ENCODE assay signal across 8 mouse cellular contexts in the genomic region with DNA sequence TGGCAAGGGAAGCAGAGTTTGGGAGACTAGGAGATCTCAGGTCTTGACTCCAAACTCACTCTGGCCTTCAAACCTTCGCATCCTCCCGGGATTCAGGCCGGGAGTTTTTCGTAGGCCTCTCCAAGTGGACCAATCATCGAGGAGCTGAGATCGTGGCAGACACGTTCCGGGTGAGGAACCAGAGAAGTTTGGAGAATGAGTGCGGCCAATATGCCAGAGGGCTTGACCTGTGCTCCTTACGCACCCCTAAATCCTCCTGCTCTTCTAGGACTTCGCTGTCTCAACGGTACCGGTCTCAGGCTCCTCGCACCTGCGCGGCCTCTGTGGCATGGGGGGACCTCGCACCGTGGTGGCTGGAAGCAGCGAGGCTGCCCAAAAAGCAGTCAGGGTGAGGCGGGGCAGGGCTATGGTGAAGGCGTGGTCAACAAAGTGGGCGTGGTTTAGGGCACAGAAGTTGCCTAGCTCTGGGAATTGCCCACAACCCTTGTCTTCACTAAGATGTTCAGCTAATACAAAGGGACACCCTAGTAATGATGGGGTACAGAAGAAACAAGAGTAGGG. TPM values are rescaled to one million over a fixed set of nuclear protein-coding genes. Genes with fewer than 3 reads are reported as not detected.
DNase-seq lines count a peak whose midpoint lies in the region; ATAC-seq and TF ChIP-seq lines count a peak whose summit lies in the region.

No protein-coding gene starts in this region.

- no peak for TF ChIP-seq CTCF in left cerebral cortex, adult 2 months (IDR thresholded peaks at IDR 0.05)

- intact Hi-C loops in left cerebral cortex, adult 2 months (cut with DNase I), result no loop called here
- intact Hi-C loops in left cerebral cortex, postnatal 10 days (cut with DNase I), result no loop called here

- H3K36me3 ChIP-seq in forebrain, embryonic 12.5 days (replicated peaks), result peaks cover 43% of the 10 kb centered on the region
- H3K36me3 ChIP-seq in kidney, embryonic 15.5 days, result peaks cover 56% of the 10 kb centered on the region
- H3K36me3 ChIP-seq in midbrain, embryonic 11.5 days (ENCODE audit: control insufficient read depth, insufficient read depth, low read length), result peaks cover 13% of the 10 kb centered on the region

- H3K9me3 ChIP-seq in forebrain, embryonic 12.5 days, result no peaks in the 10 kb centered on the region
- no peaks in the 10 kb centered on the region for H3K9me3 ChIP-seq in kidney, embryonic 15.5 days (replicated peaks)
- no peaks in the 10 kb centered on the region for H3K9me3 ChIP-seq in midbrain, embryonic 11.5 days (ENCODE audit: control insufficient read depth, low read length)

- H3K27ac ChIP-seq in forebrain, embryonic 12.5 days, result no peak overlapping the region
- no peak overlapping the region for H3K27ac ChIP-seq in kidney, embryonic 15.5 days
- H3K27ac ChIP-seq in midbrain, embryonic 11.5 days (ENCODE audit: low read depth, low read length), result no peak overlapping the region
- no peak overlapping the region for H3K27ac ChIP-seq in left cerebral cortex, adult 2 months

- peak overlapping the region; percentile 91 for H3K4me2 ChIP-seq in forebrain, embryonic 12.5 days
- peak overlapping the region; percentile 74 for H3K4me2 ChIP-seq in kidney, embryonic 15.5 days
- H3K4me2 ChIP-seq in midbrain, embryonic 11.5 days, result peak overlapping the region; percentile 77

- peak overlapping the region; percentile 77 for H3K4me3 ChIP-seq in forebrain, embryonic 12.5 days (replicated peaks)
- peak overlapping the region; percentile 83 for H3K4me3 ChIP-seq in kidney, embryonic 15.5 days (replicated peaks)
- H3K4me3 ChIP-seq in midbrain, embryonic 11.5 days (ENCODE audit: low read depth, low read length), result peak overlapping the region; percentile 84
- no peak overlapping the region for H3K4me3 ChIP-seq in left cerebral cortex, adult 2 months

- H3K4me1 ChIP-seq in forebrain, embryonic 12.5 days, result peaks cover 41% of the 10 kb centered on the region
- peaks cover 57% of the 10 kb centered on the region for H3K4me1 ChIP-seq in kidney, embryonic 15.5 days
- H3K4me1 ChIP-seq in midbrain, embryonic 11.5 days (ENCODE audit: control insufficient read depth, insufficient read depth, low read length), result peaks cover 29% of the 10 kb centered on the region

- H3K9ac ChIP-seq in forebrain, embryonic 12.5 days, result peak overlapping the region; percentile 82
- peak overlapping the region; percentile 86; the same call in 1 of the 2 replicates for H3K9ac ChIP-seq in kidney, embryonic 15.5 days
- peak overlapping the region; percentile 98; the same call in 1 of the 2 replicates for H3K9ac ChIP-seq in midbrain, embryonic 11.5 days (ENCODE audit: low read length)

- H3K27me3 ChIP-seq in forebrain, embryonic 12.5 days, result peaks cover 30% of the 10 kb centered on the region
- H3K27me3 ChIP-seq in kidney, embryonic 15.5 days, result peaks cover 4% of the 10 kb centered on the region; the same call in 1 of the 2 replicates
- H3K27me3 ChIP-seq in midbrain, embryonic 11.5 days (ENCODE audit: control insufficient read depth, insufficient read depth, low read length), result peaks cover 4% of the 10 kb centered on the region; the same call in 1 of the 2 replicates

- DNase-seq in kidney, adult 11 months, result peak; percentile 35
- no peak for DNase-seq in kidney, adult 9 months
- no peak for DNase-seq in midbrain, embryonic 11.5 days (ENCODE audit: low spot score, missing footprints)
- no peak for DNase-seq in ovary, adult 18-20 months (ENCODE audit: low spot score)
- no peak for DNase-seq in left cerebral cortex, adult 2 months (ENCODE audit: extremely low spot score in 1 of 2, low spot score in 2 of 2)
- no peak for DNase-seq in left cerebral cortex, postnatal 10 days (ENCODE audit: extremely low spot score in 1 of 2, low spot score in 2 of 2)

- no peak for ATAC-seq in forebrain, embryonic 12.5 days (ENCODE audit: low FRiP score)
- no peak for ATAC-seq in kidney, embryonic 15.5 days (replicated peaks; ENCODE audit: low FRiP score)
- ATAC-seq in midbrain, embryonic 11.5 days (ENCODE audit: low FRiP score), result no peak

- 64% methylated on average over 22 of the region's 22 CpGs for WGBS in forebrain, embryonic 12.5 days
- WGBS in kidney, embryonic 15.5 days, result 55% methylated on average over 22 of the region's 22 CpGs
- 60% methylated on average over 22 of the region's 22 CpGs for WGBS in midbrain, embryonic 11.5 days

RNA-seq across cellular contexts. Expression of gene Ddah2, which starts 2.0 kb away (rescaled TPM):
- polyA plus RNA-seq in forebrain, embryonic 12.5 days (2016; fragmentation: Nextera tagmentation; extraction: Ambion mirVana), result 513 and 534 TPM in 2 replicates
- 324 and 356 TPM in 2 replicates for polyA plus RNA-seq in kidney, embryonic 15.5 days (2015; fragmentation: Nextera tagmentation; extraction: Ambion mirVana)
- 614 and 653 TPM in 2 replicates for polyA plus RNA-seq in midbrain, embryonic 11.5 days (2014; fragmentation: Nextera tagmentation; extraction: Ambion mirVana)
- 10 to 100 TPM; 10.1 to 11.0 TPM for total RNA-seq in left cerebral cortex, adult 2 months (2021)
- total RNA-seq in left cerebral cortex, postnatal 10 days (2021), result 10 to 100 TPM; 26.3 to 31.1 TPM

RNA-seq across cellular contexts. Expression of gene Ly6g6c, which starts 4.4 kb away (rescaled TPM):
- not detected in 2 replicates for polyA plus RNA-seq in forebrain, embryonic 12.5 days (2016; fragmentation: Nextera tagmentation; extraction: Ambion mirVana)
- polyA plus RNA-seq in kidney, embryonic 15.5 days (2015; fragmentation: Nextera tagmentation; extraction: Ambion mirVana), result 1.6 TPM in 1 of 2 replicates, not detected in the other
- polyA plus RNA-seq in midbrain, embryonic 11.5 days (2014; fragmentation: Nextera tagmentation; extraction: Ambion mirVana), result not detected in 2 replicates
- total RNA-seq in left cerebral cortex, adult 2 months (2021), result not detected
- not detected for total RNA-seq in left cerebral cortex, postnatal 10 days (2021)

RNA-seq across cellular contexts. Expression of gene Mpig6b, which starts 5.2 kb away (rescaled TPM):
- polyA plus RNA-seq in forebrain, embryonic 12.5 days (2016; fragmentation: Nextera tagmentation; extraction: Ambion mirVana), result 0.40 and 0.54 TPM in 2 replicates
- 0.41 and 0.52 TPM in 2 replicates for polyA plus RNA-seq in kidney, embryonic 15.5 days (2015; fragmentation: Nextera tagmentation; extraction: Ambion mirVana)
- 0.76 and 0.89 TPM in 2 replicates for polyA plus RNA-seq in midbrain, embryonic 11.5 days (2014; fragmentation: Nextera tagmentation; extraction: Ambion mirVana)
- total RNA-seq in left cerebral cortex, adult 2 months (2021), result not detected
- total RNA-seq in left cerebral cortex, postnatal 10 days (2021), result not detected

RNA-seq across cellular contexts. Expression of gene Clic1, which starts 11.1 kb away (rescaled TPM):
- polyA plus RNA-seq in forebrain, embryonic 12.5 days (2016; fragmentation: Nextera tagmentation; extraction: Ambion mirVana), result 152 and 155 TPM in 2 replicates
- polyA plus RNA-seq in kidney, embryonic 15.5 days (2015; fragmentation: Nextera tagmentation; extraction: Ambion mirVana), result 300 and 320 TPM in 2 replicates
- polyA plus RNA-seq in midbrain, embryonic 11.5 days (2014; fragmentation: Nextera tagmentation; extraction: Ambion mirVana), result 73.8 and 83.9 TPM in 2 replicates
- total RNA-seq in left cerebral cortex, adult 2 months (2021), result 1 to 10 TPM; 7.4 to 8.3 TPM
- 10 to 100 TPM; 14.3 to 15.8 TPM for total RNA-seq in left cerebral cortex, postnatal 10 days (2021)

RNA-seq across cellular contexts. Expression of gene Msh5, which starts 14.3 kb away (rescaled TPM):
- polyA plus RNA-seq in forebrain, embryonic 12.5 days (2016; fragmentation: Nextera tagmentation; extraction: Ambion mirVana), result 5.3 and 5.6 TPM in 2 replicates
- polyA plus RNA-seq in kidney, embryonic 15.5 days (2015; fragmentation: Nextera tagmentation; extraction: Ambion mirVana), result 5.2 and 5.4 TPM in 2 replicates
- 5.0 and 5.2 TPM in 2 replicates for polyA plus RNA-seq in midbrain, embryonic 11.5 days (2014; fragmentation: Nextera tagmentation; extraction: Ambion mirVana)
- total RNA-seq in left cerebral cortex, adult 2 months (2021), result under 1 TPM; 0.27 to 0.56 TPM
- under 1 TPM; 0.81 to 0.97 TPM for total RNA-seq in left cerebral cortex, postnatal 10 days (2021)
